Mouse (Mus musculus): ENCODE data around the gene Eif4e3. TPM values are rescaled to one million over a fixed set of nuclear protein-coding genes. Genes with fewer than 3 reads are reported as not detected.
A peak's percentile ranks its signal among the peaks of the same experiment; 100 is the strongest.

The Eif4e3 gene
- total RNA-seq, 4 experiments from 2014 or later: 15.9 to 28.1 (median 23.3) TPM

DNA sequence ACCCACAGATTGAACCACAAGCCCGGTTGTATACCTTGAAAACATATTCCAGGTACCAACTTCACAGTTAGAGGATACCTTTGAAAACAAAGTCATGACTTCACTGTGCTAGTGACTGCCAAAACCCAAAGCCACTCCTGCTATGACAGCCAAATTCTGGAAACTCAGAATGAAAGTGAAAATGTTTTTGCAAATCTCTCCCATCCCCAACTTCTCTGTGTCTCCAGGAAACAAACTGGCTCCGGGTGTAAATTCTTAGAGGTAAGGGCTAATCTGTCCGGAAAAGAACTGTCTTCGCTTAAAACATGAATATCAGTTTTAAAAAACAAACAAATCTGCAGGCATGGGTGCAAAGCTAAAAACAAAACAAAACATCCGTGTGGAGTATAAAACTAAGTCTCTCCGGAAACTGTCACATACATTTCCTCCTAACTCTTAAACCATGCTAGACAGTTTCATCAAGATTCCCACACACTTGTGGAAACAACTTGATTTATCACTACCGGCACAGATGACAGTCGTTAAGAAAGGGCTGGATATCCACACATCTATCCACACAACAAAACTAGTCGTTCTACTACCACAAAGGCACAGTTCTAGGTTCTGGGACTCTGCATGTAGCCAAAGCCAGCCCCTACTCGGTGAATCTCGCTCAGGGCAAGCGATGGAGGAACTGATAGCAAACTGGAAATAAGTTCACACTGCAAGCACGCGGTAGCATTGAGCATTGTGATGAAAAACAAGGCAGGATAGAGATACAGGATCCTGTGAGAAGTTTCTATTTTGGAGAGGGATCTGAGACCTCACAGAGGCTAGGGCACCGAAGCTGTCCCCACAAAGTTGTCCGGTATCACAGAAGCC lies 884 bp downstream of the Eif4e3 start:
- DNase-seq: no peak

DNA sequence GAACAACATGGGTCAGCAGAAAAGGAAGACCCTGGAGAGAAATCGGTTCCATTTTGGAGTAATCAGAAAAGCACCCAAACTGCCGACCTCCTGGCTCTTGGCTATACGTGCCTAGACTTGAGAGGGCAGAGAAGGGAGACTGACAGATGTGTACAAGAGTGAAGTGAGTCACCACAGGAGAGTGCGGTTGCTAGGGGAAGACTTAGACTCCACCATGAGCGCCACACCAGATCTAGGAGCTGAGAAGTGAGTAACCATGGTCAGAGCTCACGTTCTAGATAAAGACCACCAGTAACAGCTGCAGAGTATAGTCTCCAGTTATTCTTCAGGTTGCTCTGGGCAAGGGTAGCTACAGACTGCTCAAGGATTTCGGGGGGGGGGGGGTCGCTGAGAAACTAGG lies 3.3 kb downstream of the Eif4e3 start:
- DNase-seq: no peak

DNA sequence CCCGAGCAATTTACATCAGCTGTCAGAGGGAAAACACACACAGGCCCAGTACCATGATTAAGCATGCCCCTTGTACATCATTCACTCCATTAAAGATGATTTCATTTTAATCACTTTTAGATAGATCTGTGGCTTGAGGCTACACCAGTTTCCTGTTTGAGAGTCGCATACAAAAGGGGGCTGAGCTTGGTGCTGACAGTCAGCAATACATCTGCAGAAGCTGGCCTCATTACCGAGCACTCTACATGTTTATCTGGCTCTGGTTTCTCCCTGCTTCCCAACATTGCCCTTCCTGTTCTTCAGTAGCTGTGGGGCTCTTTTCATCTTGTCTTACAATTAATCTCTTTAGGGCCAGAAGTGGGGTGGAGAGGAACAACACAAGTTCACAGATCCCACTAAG lies 6.1 kb downstream of the Eif4e3 start:
- no peak for DNase-seq

DNA sequence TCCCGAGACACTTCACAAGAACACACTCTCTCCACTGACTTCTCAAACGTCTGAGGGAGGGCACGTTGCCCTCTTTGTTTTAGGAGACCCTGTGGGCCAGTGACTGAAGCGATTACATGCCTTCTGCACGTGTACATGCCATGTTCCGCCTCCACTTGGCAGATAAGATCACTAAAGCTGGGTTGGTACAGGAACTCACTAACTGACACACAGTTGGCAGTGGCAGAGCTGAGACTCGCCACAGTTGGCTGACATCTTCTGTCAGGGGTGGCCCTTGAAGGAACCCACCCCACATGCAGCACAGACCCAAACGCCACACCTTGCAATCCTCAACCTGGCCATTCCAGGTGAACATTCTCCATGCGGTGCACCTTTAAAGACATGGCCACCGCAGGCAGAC lies 8.0 kb downstream of the Eif4e3 start:
- no peak for DNase-seq

DNA sequence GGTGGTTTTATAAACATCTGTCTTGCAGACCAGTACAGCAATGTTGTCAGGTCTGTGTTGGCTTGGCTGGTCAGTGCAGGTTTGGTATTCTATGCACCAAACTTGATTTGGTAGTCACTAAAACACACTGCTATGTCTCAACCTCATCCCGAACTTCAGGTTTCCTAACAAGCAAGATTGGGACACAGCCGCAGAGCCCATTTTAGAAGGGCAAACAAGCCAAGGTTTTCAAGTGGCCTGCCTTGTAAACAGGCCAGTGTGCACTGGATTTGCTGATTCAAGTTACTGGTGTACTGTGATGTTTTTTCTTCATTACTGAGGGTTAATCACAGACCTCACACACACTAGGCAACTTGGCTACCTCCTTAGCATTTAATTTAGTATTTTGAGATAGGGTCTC lies 10.5 kb downstream of the Eif4e3 start:
- no peak for DNase-seq

DNA sequence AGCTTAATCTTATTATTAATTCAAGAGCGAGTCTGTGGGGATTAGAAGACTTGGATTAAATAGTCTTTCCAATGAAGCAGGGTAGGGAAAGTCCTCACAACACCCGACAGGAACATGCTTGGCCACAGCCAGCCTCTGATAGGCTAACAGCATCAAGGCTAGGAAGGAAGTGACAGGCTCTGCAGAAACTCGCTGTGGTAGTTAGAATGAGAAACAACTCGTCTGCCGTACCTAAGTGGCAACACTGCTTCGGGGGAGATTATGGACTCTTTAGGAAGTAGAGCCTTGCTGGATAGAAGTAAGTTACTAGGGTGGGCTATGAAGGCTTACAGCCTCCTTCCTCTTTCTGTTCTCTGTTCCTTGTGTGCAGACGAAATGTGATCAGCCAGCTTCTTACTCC lies 11.1 kb downstream of the Eif4e3 start:
- DNase-seq: no peak

DNA sequence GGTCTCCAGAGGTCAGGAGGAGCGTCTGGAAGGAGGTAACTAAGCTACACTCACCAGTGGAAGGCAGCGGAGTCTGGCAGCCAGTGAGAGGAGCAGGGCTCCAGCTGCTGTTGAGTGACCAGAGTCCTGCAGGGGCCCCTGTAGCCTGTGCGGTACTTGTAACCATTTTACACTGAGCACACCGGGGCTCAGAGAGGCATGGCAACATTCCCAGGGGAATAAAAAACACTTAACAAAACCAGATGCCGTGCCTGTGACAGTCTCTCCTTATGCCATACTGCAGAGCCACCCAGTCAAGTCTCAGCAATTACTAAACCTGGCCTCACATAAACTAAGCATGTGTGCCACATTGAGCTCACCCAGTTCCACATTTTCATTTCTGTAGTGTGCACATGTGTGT lies 12.2 kb downstream of the Eif4e3 start:
- DNase-seq: no peak

DNA sequence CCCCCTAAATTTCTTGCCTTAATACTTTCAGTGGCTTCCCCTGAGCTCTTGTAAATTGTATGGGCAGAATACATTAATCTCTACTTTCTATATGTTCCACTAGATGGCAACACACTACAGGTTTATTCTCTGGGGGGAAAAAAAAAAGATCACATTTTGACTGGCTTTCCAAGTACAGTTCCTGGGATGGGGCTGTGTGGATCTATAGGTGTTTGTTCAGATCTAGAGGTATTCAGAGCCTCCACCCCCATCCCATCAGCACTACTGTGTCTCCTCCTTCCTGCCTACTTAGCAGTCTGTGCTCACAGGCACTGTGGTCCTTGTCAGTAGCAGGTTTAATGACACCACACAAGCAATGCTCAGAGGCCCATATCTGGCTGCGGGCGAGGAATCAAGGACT lies 14.2 kb downstream of the Eif4e3 start:
- no peak for DNase-seq

DNA sequence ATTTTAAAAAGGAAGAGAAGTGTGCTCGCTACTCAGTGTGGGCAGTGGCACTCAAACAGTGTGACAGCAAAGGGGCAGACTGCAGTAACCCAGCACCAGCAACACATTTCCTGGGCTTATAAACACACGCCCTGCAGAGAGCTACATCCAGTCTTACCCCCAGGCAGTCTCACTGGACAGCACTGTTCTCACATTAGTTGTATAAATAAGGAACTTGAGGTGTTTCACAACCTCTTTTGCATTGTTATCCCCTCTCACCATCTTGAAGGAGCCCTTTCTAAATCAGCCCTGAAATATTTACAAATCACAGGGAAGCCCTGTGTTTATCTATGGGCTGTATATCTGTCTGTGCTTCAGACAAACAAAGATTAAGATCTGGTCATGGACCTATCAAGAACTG lies 17.3 kb downstream of the Eif4e3 start:
- DNase-seq: no peak

DNA sequence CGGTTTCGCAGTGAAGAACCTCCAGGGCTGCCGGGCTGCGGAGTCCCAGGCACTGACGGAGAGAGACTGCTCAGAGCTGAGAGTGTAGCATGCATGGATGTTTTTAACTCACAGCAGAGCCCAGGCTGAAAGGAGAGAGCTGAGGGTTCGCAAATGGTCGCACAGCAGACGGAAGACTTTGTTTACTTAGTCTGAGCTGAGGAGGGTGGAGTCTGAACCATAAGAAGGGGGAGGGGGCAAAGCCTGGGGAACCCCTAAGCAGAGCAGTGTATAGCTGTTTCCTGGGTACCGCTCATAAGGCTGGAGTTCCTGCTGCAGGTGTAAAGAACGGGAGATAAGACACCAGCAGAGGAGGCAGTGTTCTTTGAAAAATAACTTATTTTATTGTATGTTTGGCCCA lies 20.2 kb downstream of the Eif4e3 start:
- no peak for DNase-seq

DNA sequence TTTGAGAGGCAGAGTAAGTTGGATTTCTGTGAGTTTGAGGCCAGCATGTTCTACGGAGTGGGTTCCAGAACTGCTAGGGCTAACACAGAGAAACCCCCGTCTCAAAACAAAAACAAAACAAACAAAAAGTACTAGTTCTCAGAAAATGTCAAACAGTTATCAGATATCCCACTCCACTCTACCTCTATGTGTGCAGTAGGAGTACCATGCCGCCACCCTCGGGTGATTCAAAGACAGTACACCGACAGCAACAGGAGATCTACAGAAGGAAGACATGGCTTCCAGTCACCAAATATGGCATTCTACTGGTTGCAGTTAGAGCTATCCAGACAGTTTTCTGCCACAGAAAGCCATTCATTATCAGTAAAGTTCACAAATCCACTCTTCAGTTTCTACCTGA lies 21.7 kb downstream of the Eif4e3 start:
- DNase-seq: no peak

DNA sequence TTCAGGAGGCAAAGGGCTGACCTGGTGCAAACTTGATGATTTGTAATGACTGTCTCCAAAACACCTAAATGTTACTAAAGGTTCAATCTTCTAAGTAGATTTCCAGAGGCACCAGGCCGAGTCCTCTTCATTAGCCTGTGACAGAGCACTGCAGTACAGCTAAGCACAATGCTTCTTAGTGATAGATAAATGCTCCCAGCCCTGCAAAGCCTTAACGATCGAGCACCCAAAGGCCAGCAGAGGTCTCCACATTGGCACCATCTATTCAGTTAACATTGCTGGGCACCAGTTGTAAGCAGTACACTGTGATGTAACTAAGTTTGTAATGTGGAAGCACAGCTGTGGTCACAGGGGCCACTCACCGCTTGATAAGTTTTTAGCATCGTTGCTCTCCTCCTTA lies 22.2 kb downstream of the Eif4e3 start:
- DNase-seq: no peak

DNA sequence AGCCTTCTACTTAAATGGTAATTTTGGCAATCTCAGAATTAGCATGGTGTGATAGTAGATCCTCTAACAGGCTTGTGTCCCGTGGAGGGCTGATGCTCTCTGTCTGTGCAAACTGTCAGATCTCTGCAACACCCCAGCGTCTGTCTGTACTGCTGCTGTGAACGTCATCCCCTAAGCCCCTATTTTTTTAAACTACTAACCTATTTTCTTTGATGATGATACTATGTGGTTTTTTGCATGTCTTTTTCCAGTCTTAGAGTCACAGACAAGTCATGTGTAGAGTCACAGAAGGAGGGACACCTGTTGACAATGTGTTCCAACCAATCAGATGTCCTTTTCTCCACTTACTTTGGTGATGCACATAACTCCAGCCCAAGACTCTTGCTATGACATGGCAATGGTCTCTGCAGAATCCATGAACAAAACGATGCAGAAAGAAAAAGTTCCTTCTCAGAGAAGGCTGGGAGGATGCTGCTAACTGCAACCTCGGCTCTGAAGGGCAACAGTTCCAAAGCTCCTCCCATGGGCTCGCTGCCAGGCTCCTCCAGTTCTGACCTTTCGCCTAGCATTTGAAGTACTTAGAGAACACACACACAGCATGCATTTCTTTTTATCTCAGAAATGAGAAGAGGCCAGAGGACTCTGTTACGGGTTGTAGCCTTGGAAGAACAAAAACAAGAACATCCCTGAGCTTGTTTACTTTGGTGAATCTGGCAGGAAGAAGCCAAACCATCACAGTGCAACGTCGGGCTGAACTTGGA lies 23.0 kb downstream of the Eif4e3 start:
- DNase-seq: peak; percentile 74

DNA sequence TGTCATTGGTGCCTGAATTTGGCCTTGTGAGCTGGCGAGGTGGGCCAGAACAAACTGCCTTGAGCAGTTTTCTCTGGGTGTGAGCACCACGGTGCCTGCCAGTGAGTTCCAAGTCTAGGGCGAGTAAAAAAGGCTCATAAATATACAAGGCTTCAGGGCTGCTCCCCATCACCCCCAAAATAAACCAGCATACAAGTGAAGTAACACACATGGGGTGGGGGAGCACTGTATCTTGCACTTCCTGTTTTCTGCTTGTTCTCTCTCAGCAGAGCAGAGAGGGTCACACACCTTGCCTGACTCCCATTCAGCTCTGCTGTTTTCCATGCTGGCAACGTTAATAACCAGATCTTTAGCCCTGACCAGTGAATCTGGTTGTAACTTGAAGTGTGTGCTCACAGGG lies 29.1 kb downstream of the Eif4e3 start:
- DNase-seq: no peak

DNA sequence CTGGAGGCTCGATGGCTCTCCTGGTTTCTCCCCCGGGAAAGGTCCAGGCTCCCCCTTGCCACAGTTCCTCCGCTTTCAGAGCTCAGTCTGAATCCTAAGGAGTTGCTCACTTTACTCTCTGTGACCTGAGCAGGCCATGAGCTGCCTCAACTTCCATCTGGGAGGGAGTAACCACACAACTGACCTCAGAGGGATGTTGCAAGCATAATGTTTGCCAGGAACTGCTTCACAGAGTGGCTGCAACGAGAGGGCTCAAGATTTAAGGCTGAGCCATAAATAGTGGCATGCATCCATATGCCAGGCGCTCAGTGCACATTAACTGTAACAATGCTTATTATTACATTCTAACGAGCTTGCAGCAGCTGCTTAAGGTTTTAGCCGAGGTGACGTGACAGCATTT lies 29.8 kb downstream of the Eif4e3 start:
- no peak for DNase-seq

DNA sequence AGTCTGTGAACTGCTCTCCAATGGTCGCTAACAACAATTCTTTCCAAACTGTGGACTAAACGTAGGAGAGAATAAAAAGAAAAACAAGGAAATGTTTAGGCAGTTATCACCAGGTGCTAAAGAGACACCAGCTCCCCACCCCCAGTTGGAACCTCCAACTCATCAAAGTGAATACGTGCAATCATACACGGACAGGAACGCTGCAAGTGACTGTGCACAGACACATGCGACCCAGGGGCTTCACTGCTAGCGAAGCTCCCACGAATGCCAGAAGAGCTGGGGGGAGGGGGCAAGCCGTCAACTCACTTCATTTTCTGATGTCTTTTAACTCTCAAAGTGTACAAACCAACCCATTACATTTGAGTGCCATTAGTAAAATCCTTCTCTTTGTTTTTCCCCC lies 30.4 kb downstream of the Eif4e3 start:
- DNase-seq: no peak

DNA sequence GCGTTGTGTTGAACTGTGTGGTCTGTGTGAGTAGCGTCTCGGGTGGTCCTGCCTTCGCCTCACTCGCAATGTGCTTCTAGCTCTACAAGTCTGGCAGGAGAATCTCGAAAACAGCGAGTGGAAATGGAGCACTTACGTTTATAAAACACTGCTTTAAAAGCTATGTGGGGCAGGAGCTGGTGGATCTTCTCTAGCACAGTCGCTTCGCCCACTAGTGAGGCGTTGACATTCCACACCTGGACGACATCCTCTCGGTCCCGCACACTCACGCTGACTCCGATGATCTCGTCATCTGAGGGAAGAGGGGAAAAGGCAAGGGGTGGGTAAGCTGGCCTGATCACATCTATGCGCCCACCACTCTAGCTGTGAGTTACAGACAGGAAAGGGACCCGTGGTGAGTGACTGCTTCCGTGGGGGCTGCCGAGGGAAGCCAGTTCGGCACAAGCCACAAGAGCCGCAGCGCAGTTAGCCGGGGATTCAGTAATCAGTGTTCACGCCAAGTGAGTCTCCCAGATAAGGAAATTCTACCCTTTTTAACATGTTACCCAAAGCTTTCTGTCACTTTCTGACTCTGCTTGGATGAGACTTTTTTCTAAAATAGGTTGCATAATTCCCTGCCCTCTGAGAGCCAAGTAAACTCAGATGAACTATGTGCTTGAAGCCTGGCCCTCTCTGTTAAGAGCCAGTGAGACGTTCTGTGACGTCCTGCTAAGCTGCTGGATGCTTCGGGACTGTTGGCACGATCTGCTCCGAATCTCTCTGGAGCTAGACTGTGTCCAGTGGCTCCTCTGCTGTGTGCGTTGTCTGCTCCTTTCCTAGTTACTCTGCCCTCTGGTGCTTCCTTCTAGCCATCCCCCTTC lies 34.2 kb downstream of the Eif4e3 start:
- DNase-seq: no peak

DNA sequence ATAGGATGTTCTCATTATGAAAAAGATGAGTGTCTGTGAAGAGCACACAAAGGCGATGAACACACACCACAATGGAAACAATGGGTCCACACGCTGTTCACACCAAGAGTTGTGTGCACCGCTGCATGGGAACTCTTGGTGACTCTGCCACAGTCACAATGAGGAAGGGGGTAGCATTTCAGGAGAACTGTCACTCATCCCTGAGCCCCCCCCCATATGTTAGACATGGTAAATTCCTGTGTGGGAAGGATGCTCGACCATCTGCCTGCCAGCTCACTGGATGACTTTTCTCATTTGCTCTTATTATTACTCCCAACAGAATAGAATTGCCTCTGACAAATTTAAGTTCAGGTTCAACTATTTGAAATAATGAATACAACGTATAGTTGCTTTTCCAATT lies 34.9 kb downstream of the Eif4e3 start:
- no peak for DNase-seq

DNA sequence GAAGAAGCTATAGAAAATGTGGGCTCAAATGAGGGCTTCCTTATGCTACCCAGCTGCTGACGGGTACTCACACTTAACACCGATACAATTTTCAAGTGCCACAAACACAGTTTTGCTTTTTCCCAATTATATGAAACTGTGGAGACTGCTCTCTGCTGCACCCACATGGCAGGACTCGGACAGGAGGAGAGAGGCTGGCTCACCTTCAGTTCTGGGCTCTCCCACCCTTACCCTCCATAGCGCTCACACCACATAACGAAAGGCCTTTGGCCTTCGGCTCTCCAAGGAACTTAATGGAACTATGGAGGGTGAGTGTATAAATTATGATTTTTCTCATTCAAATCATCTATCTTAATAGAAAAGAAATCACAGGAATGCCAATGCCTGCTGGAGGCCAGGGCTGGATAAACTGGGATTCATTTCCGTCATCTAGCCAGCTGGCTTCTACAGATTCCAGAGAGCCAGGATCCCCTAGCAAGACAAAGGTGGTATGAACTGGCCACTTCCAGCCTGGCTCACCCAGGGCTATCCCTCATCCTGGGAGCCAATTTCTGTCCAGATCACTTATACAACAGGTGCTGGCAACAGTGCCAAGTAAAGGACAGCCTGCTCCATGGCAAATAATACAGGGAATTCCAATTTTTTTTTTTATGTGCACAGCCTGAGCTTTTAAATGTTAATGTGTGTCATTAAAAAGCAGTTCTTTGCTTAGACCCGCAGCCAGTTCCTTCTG lies 36.7 kb downstream of the Eif4e3 start:
- no peak for DNase-seq

DNA sequence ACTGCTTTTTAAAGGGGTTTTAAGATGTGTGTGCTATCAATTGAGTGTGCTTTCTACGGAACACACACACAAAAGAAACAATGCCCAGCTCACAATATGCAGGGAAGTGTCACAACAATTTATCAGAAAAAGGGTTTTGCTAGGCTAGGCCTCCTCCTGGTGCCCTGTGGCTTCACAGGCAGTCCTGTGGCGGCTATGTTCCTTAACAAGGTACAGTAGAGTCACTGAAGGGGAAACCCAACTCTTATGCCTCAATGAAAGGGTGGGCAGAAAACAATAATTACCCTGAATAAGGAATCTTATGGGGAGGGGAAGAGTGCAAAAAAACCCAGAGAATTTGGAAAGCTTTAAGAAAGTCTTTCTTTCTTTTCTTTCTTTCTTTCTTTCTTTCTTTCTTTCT lies 40.2 kb downstream of the Eif4e3 start:
- DNase-seq: no peak

DNA sequence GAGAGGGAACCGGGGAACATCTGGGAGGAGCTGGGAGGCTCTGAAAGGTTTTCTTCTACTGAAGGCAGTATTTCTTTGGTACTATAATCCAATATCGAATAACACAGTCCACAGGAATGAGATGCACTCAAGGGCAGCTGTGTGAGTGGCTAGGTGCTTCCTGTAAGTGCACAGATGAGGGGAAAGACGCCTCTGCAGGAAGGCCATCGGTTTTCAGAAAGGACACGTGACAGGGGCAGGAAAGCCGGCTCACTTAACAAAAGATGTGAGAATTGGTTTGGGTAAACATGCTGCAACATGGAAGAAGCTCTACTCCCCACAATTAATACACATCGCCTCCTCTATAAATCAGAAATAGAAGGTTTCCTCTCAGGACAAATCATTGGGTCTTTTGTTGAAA lies 40.8 kb downstream of the Eif4e3 start:
- no peak for DNase-seq

DNA sequence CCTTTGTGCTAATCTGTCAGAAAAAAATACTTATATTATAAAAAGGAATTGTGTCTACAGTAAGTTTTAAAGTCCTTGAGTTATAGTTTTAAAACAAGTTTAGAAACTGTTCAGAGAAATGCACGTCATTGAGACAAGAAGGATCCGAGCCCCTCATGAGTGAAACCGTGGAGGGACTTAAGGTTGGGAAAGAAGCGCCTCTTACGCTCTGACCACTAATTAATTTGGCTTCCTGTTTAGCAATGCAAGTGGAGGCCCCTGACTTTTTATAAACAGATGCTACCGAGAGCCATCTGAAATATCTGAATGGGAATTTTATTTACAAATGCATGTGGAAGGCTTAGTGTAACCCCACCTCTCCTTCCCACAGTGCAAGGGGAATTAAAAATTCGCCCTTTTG lies 41.3 kb downstream of the Eif4e3 start:
- no peak for DNase-seq
